Mouse (Mus musculus): Measurements from ENCODE around the gene Zeb2. TPM values are rescaled to one million over a fixed set of nuclear protein-coding genes. Genes with fewer than 3 reads are reported as not detected.

Zeb2 gene
- polyA plus RNA-seq, 1 experiment from 2014 or later = 14.4 TPM

GRCm38 (mm10) chr2:45110757-45111411 is 6.3 kb downstream of the Zeb2 start:
- Histone ChIP-seq H3K9me3 (ENCODE audit: control insufficient read depth, low read length) (no peaks in the 10 kb centered on the region), H3K4me2 (replicated peaks; ENCODE audit: low read depth) (peak overlapping the region; percentile 69), H3K36me3 (ENCODE audit: control insufficient read depth, insufficient read depth, low read length) (no peaks in the 10 kb centered on the region), H3K27ac (replicated peaks) (peak overlapping the region; percentile 96), H3K4me3 (ENCODE audit: low read depth, low read length) (peak overlapping the region; percentile 69), H3K27me3 (ENCODE audit: control insufficient read depth, insufficient read depth, low read length) (0 out of 2 replicates have a peak, but pooled peaks cover 3% of the 10 kb centered on the region), H3K4me1 (replicated peaks; ENCODE audit: control insufficient read depth, insufficient read depth) (no peaks in the 10 kb centered on the region; the same call in 1 of the 2 replicates), H3K9ac (ENCODE audit: low read length) (peak overlapping the region; percentile 93)
- no peak for TF ChIP-seq EP300 (optimal IDR thresholded peaks at IDR 0.05)
- TF ChIP-seq CTCF (IDR thresholded peaks at IDR 0.05; ENCODE audit: low read depth) = no peak
- WGBS = 2% methylated on average over 20 of the region's 20 CpGs
- ATAC-seq (ENCODE audit: low FRiP score, low TSS enrichment) (peak; percentile 22; the same call in 1 of the 2 replicates), DNase-seq (ENCODE audit: low spot score) (no peak)

GRCm38 (mm10) chr2:45109951-45110756 is 7.0 kb downstream of the Zeb2 start:
- Histone ChIP-seq H3K9me3 (ENCODE audit: control insufficient read depth, low read length) (no peaks in the 10 kb centered on the region), H3K4me1 (replicated peaks; ENCODE audit: control insufficient read depth, insufficient read depth) (no peaks in the 10 kb centered on the region; the same call in 1 of the 2 replicates), H3K36me3 (ENCODE audit: control insufficient read depth, insufficient read depth, low read length) (no peaks in the 10 kb centered on the region), H3K4me3 (ENCODE audit: low read depth, low read length) (peak overlapping the region; percentile 69), H3K4me2 (replicated peaks; ENCODE audit: low read depth) (peak overlapping the region; percentile 69), H3K27ac (replicated peaks) (peak overlapping the region; percentile 96), H3K27me3 (ENCODE audit: control insufficient read depth, insufficient read depth, low read length) (0 out of 2 replicates have a peak, but pooled peaks cover 3% of the 10 kb centered on the region), H3K9ac (ENCODE audit: low read length) (peak overlapping the region; percentile 93)
- TF ChIP-seq EP300 (optimal IDR thresholded peaks at IDR 0.05) = no peak
- no peak for TF ChIP-seq CTCF (IDR thresholded peaks at IDR 0.05; ENCODE audit: low read depth)
- DNase-seq (ENCODE audit: low spot score) (peak; percentile 46), ATAC-seq (ENCODE audit: low FRiP score, low TSS enrichment) (peak; percentile 55)
- under 1% methylated on average over 50 of the region's 54 CpGs for WGBS

GRCm38 (mm10) chr2:45109161-45109950 is 7.8 kb downstream of the Zeb2 start:
- ATAC-seq (ENCODE audit: low FRiP score, low TSS enrichment) = peak; percentile 36; the same call in 1 of the 2 replicates
- no peak for DNase-seq (ENCODE audit: low spot score)
- Histone ChIP-seq H3K4me1 (replicated peaks; ENCODE audit: control insufficient read depth, insufficient read depth) (no peaks in the 10 kb centered on the region; the same call in 1 of the 2 replicates), H3K9ac (ENCODE audit: low read length) (peak overlapping the region; percentile 93), H3K4me3 (ENCODE audit: low read depth, low read length) (peak overlapping the region; percentile 69), H3K27me3 (ENCODE audit: control insufficient read depth, insufficient read depth, low read length) (0 out of 2 replicates have a peak, but pooled peaks cover 3% of the 10 kb centered on the region), H3K9me3 (ENCODE audit: control insufficient read depth, low read length) (no peaks in the 10 kb centered on the region), H3K36me3 (ENCODE audit: control insufficient read depth, insufficient read depth, low read length) (no peaks in the 10 kb centered on the region), H3K4me2 (replicated peaks; ENCODE audit: low read depth) (peak overlapping the region; percentile 69), H3K27ac (replicated peaks) (peak overlapping the region; percentile 96)
- TF ChIP-seq CTCF (IDR thresholded peaks at IDR 0.05; ENCODE audit: low read depth) (no peak), EP300 (optimal IDR thresholded peaks at IDR 0.05) (no peak)
- 0% methylated on average over 42 of the region's 74 CpGs for WGBS

- ATAC-seq (ENCODE audit: low FRiP score, low TSS enrichment) (peak; percentile 34; the same call in 1 of the 2 replicates), DNase-seq (ENCODE audit: low spot score) (no peak)
- peak overlapping the region; percentile 93 for H3K9ac ChIP-seq (ENCODE audit: low read length)
- H3K36me3 ChIP-seq (ENCODE audit: control insufficient read depth, insufficient read depth, low read length) = no peaks in the 10 kb centered on the region
- H3K27ac ChIP-seq (replicated peaks) = peak overlapping the region; percentile 96
- 3% methylated on average over 25 of the region's 25 CpGs for WGBS
- H3K4me3 ChIP-seq (ENCODE audit: low read depth, low read length) = peak overlapping the region; percentile 69
- no peaks in the 10 kb centered on the region for H3K9me3 ChIP-seq (ENCODE audit: control insufficient read depth, low read length)
- H3K4me2 ChIP-seq (replicated peaks; ENCODE audit: low read depth) = peak overlapping the region; percentile 69
- no peak for TF ChIP-seq CTCF (IDR thresholded peaks at IDR 0.05; ENCODE audit: low read depth)
- TF ChIP-seq EP300 (optimal IDR thresholded peaks at IDR 0.05) = no peak
- no peaks in the 10 kb centered on the region; the same call in 1 of the 2 replicates for H3K4me1 ChIP-seq (replicated peaks; ENCODE audit: control insufficient read depth, insufficient read depth)
- 0 out of 2 replicates have a peak, but pooled peaks cover 3% of the 10 kb centered on the region for H3K27me3 ChIP-seq (ENCODE audit: control insufficient read depth, insufficient read depth, low read length)
These were observed 8.6 kb downstream of the Zeb2 start for GRCm38 (mm10) chr2:45108521-45109091.

GRCm38 (mm10) chr2:45107555-45107954 is 9.6 kb downstream of the Zeb2 start:
- Histone ChIP-seq H3K27ac (replicated peaks) (peak overlapping the region; percentile 96; the same call in 1 of the 2 replicates), H3K9me3 (ENCODE audit: control insufficient read depth, low read length) (no peaks in the 10 kb centered on the region), H3K4me1 (replicated peaks; ENCODE audit: control insufficient read depth, insufficient read depth) (no peaks in the 10 kb centered on the region; the same call in 1 of the 2 replicates), H3K4me2 (replicated peaks; ENCODE audit: low read depth) (peak overlapping the region; percentile 69), H3K4me3 (ENCODE audit: low read depth, low read length) (peak overlapping the region; percentile 69), H3K9ac (ENCODE audit: low read length) (peak overlapping the region; percentile 51), H3K27me3 (ENCODE audit: control insufficient read depth, insufficient read depth, low read length) (0 out of 2 replicates have a peak, but pooled peaks cover 3% of the 10 kb centered on the region), H3K36me3 (ENCODE audit: control insufficient read depth, insufficient read depth, low read length) (no peaks in the 10 kb centered on the region)
- TF ChIP-seq CTCF (IDR thresholded peaks at IDR 0.05; ENCODE audit: low read depth) (no peak), EP300 (optimal IDR thresholded peaks at IDR 0.05) (no peak)
- WGBS = 30% methylated on average over 2 of the region's 2 CpGs
- DNase-seq (ENCODE audit: low spot score) (no peak), ATAC-seq (ENCODE audit: low FRiP score, low TSS enrichment) (no peak)

All from stomach, postnatal 0 days (tissue).